Mouse (Mus musculus) forebrain, postnatal 0 days (tissue): ENCODE data around the gene Dcaf6. TPM values are rescaled to one million over a fixed set of nuclear protein-coding genes. Genes with fewer than 3 reads are reported as not detected.

ENCODE experiments used
- ATAC-seq: fragments of 200-750 bp; cut with Nextera tagmentation; 2 replicates; pipeline ENCODE4 v1.8.0; 2017; ENCODE audit warnings: mild to moderate bottlenecking, moderate library complexity
- DNase-seq: peaks from one replicate; pipeline ENCODE4 v3.0.0-alpha.2; 2015
- H3K27ac ChIP-seq: fragments of 300-500 bp; sonication (generic); 2 replicates; pipeline ENCODE4 v1.5.1; 2014; ENCODE audit warnings: low read depth, mild to moderate bottlenecking, antibody characterized with exemption, low read length, moderate library complexity, mixed read lengths
- H3K27me3 ChIP-seq: fragments of 300-500 bp; sonication (generic); 2 replicates; pipeline ENCODE4 v1.6.1; 2014; ENCODE audit warnings: mild to moderate bottlenecking, low read length, mixed read lengths; ENCODE audit not compliant: insufficient read depth
- H3K36me3 ChIP-seq: fragments of 300-500 bp; sonication (generic); 2 replicates; pipeline ENCODE4 v1.6.1; 2014; ENCODE audit warnings: mild to moderate bottlenecking, moderate library complexity; ENCODE audit not compliant: insufficient read depth
- H3K4me1 ChIP-seq: fragments of 300-500 bp; sonication (generic); 2 replicates; pipeline ENCODE4 v1.6.1; 2014; ENCODE audit warnings: antibody characterized with exemption; ENCODE audit not compliant: insufficient read depth
- H3K4me2 ChIP-seq: fragments of 300-500 bp; sonication (generic); 2 replicates; pipeline ENCODE4 v1.6.1; 2014; ENCODE audit warnings: low read depth, mild to moderate bottlenecking, moderate library complexity
- H3K4me3 ChIP-seq: fragments of 300-500 bp; sonication (generic); 2 replicates; pipeline ENCODE4 v1.5.1; 2014; ENCODE audit warnings: low read depth, low read length, mixed read lengths
- H3K9ac ChIP-seq: fragments of 300-500 bp; sonication (generic); 2 replicates; pipeline ENCODE4 v1.6.1; 2014; ENCODE audit warnings: mild to moderate bottlenecking
- H3K9me3 ChIP-seq: fragments of 300-500 bp; sonication (generic); 2 replicates; pipeline ENCODE4 v1.6.1; 2016; ENCODE audit warnings: low read length
- CTCF ChIP-seq: sonication (generic); IDR thresholded peaks from 2 replicates; pipeline ENCODE4 v1.5.1; 2016; ENCODE audit warnings: antibody characterized with exemption, control low read depth, low read depth
- WGBS: fragments of 180-500 bp; shearing (Covaris S2); extraction: QIAGEN DNeasy Blood & Tissue Kit; methylation state at CpG from one replicate; pipeline ENCODE4 v1.1.7; 2014; 5-methylcytosine and 5-hydroxymethylcytosine counted together
- polyA plus RNA-seq: library from polyadenylated mRNA; unstranded; fragments of >200 nt; fragmentation: Nextera tagmentation; extraction: Ambion mirVana; gene quantifications from 2 replicates; pipeline ENCODE4 v1.2.1, GENCODE M21; 2015
- total RNA-seq: library from RNA; depleted of rRNA; stranded (reverse); fragments of >200 nt; gene quantifications from 2 replicates; pipeline ENCODE4 v1.2.3, GENCODE M21; 2014

Dcaf6 gene
- total and polyA plus RNA-seq, 2 experiments from 2014 or later: 23.6 to 43.5 TPM

DNA sequence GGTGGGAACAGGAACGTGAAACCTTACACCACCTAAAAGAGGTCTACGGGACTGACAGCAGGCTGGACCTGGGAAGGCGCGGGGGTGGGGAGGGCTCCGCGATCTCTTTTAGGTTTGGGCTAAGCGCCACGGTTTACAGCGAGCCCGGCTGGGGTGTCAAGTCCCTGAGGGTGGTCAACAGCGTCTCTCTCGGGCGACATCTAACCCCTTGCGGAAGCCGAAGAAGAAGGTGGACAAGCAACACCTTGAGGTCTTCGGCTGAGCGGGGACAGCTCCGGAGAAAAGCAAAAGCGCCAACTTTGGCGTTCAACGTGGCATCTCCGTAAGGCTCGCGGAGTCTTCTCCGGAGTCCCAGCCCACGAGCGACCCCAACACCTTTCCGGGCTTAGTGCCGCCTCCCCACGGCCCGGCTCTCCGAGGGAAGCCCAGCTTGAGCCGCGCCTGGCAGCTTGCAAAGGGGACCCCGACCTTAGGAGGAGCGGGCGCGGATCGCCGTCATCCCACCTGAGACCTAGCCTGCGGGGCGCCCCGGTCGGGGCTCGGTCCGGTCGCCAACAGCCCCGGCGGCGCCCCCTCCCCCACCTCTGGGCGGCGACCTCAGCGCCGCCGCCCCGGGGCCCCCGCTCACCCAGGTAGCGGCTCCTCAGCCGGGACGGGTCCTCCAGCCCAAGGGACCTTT lies 633 bp downstream of the Dcaf6 start:
- Histone ChIP-seq H3K4me3 (peak overlapping the region; percentile 93), H3K9me3 (no peaks in the 10 kb centered on the region), H3K36me3 (no peaks in the 10 kb centered on the region), H3K27ac (peak overlapping the region; percentile 96), H3K4me1 (peaks cover 12% of the 10 kb centered on the region), H3K4me2 (peak overlapping the region; percentile 95), H3K9ac (peak overlapping the region; percentile 87), H3K27me3 (no peaks in the 10 kb centered on the region)
- DNase-seq (peak; percentile 38), ATAC-seq (no peak)
- peak; percentile 1; the same call in 1 of the 2 replicates for TF ChIP-seq CTCF
- WGBS: 3% methylated on average over 57 of the region's 60 CpGs

DNA sequence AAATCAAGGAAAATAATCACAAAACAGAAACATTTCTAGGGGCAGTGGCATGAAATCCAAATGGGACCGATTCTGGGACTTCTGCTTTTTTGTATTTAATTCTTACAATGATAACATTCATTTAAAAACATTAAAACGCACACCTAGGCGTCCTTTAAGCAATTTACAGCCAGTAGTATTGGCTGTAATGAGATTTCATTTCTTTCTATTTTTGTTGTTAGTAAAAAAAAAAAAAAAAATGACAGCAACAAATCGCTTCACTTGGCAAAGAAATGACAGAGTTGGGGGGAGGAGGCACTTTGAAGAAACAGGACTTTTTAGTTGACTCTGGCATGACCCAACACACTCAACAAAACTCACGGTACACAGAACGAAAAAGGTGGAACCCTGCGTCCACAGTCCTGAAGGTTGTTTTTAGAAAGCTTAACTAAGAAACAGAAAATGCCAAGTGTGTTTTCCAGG lies 1.2 kb downstream of the Dcaf6 start:
- no peak overlapping the region for H3K27ac ChIP-seq

DNA sequence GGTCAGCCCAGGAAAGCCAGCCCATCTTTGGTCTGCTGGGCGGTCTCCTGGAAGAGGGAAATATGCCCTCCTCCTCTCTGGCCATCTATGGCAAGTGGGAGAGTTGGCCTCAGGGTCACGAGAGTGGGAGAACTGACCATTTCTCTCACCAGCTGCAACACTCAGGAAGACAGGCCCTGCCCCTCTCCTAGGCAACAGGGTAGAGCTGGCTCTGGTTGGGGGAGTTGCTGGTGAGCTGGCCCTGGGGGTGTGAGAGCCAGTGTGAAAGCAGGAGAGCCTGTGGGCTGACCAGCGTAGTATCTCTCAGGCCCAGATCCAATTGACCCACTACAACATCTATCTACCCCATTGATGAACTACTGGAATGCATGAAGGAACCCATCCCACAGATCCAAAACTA lies 18.6 kb downstream of the Dcaf6 start:
- Histone ChIP-seq H3K4me1 (no peaks in the 10 kb centered on the region), H3K27ac (no peak overlapping the region), H3K4me3 (no peak overlapping the region), H3K27me3 (no peaks in the 10 kb centered on the region), H3K9ac (no peak overlapping the region), H3K36me3 (no peaks in the 10 kb centered on the region), H3K4me2 (no peak overlapping the region), H3K9me3 (no peaks in the 10 kb centered on the region)
- 86% methylated on average over 3 of the region's 3 CpGs for WGBS
- ATAC-seq (no peak), DNase-seq (no peak)
- no peak for TF ChIP-seq CTCF

More for the DNA sequence above, 1.2 kb downstream of the Dcaf6 start:
- no peaks in the 10 kb centered on the region for H3K36me3 ChIP-seq
- H3K4me1 ChIP-seq: peaks cover 12% of the 10 kb centered on the region
- peak; percentile 2 for DNase-seq
- H3K9ac ChIP-seq: peak overlapping the region; percentile 87
- peak overlapping the region; percentile 93 for H3K4me3 ChIP-seq
- H3K9me3 ChIP-seq: no peaks in the 10 kb centered on the region
- TF ChIP-seq CTCF: no peak
- no peaks in the 10 kb centered on the region for H3K27me3 ChIP-seq
- 20% methylated on average over 7 of the region's 7 CpGs for WGBS
- H3K4me2 ChIP-seq: peak overlapping the region; percentile 95
- ATAC-seq: no peak

DNA sequence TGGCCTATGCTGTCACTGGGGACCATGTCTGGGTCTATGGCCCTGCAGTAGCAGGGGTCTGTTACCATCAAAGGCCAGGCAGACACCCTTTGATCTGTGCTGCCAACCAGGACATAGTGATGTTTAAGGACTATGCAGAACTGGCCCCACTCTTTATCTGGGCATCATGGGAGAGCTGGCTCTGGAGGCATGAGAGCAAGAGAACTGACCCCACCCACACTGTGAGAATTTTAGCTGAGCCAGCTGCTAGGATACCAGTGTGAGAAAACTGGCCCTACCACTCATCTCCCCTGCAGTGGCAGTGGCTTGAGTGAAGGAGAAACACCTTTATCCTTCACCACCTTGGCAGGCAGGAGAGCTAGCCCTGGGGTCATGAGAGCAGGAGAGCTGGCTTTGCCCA lies 19.1 kb downstream of the Dcaf6 start:
- no peaks in the 10 kb centered on the region for H3K9me3 ChIP-seq
- H3K4me2 ChIP-seq: no peak overlapping the region
- no peak overlapping the region for H3K27ac ChIP-seq
- no peaks in the 10 kb centered on the region for H3K4me1 ChIP-seq
- TF ChIP-seq CTCF: no peak
- no peak overlapping the region for H3K4me3 ChIP-seq
- no peak overlapping the region for H3K9ac ChIP-seq
- DNase-seq: no peak
- no peak for ATAC-seq
- no peaks in the 10 kb centered on the region for H3K36me3 ChIP-seq
- H3K27me3 ChIP-seq: no peaks in the 10 kb centered on the region

DNA sequence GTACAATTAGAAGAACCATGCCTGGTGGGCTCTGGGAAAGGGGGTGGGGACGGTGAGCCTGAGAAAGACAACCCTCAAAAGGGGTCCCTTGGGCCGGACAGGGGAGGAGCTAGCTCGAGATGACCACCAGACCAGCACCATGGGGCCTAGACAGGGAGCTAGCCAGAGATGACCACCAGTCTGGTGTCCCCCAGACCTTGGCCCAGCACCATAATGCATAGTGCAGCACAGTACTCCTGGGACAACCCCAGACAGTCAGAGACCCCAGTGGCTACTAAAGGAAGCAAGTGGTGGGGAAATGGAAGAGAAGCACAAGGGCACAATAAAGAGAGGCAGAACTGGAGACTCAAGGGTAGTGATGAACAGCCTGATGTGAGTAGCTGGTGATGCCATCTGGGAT lies 19.5 kb downstream of the Dcaf6 start:
- Histone ChIP-seq H3K4me1 (no peaks in the 10 kb centered on the region), H3K36me3 (no peaks in the 10 kb centered on the region), H3K9me3 (no peaks in the 10 kb centered on the region), H3K27me3 (no peaks in the 10 kb centered on the region), H3K4me3 (no peak overlapping the region), H3K27ac (no peak overlapping the region), H3K9ac (no peak overlapping the region), H3K4me2 (no peak overlapping the region)
- DNase-seq: no peak
- 83% methylated on average over 3 of the region's 3 CpGs for WGBS
- TF ChIP-seq CTCF: no peak
- no peak for ATAC-seq

DNA sequence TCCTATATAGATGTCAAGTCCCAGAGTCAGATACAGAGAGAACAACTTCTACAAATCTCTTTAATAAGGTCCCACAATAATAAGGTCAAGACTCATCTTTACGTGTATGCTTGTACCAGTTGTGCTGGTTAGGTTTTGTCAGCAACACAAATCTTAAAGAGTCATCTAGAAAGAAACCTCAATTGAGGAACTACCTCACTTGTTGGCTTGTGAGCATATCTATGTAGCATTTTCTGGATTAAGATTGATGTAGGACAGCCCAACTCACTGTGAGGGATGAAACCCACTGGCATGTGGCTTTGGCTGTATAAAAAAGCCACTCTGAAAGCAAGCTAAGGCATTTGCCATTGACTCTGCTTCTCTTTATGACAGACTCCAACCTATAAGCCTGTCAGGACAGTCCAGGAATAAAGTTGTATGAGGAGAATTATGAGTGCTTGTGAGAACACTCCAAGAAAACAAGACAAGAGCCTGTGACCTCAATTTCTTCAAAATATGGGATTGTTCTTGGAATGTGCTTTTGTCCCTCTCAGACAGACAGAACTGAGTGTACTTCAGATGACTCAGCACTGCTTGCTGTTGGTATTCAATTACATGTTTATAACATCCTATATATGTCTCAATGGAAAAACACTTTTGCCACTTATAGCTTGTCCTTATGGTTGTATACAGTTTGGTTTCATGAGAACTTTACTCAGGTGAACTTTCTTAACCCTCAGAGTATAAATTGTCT lies 21.8 kb downstream of the Dcaf6 start:
- H3K9me3 ChIP-seq: no peaks in the 10 kb centered on the region
- no peaks in the 10 kb centered on the region for H3K36me3 ChIP-seq
- no peak for TF ChIP-seq CTCF
- ATAC-seq (no peak), DNase-seq (no peak)
- no peaks in the 10 kb centered on the region for H3K27me3 ChIP-seq
- H3K4me2 ChIP-seq: no peak overlapping the region
- H3K4me3 ChIP-seq: no peak overlapping the region
- no peak overlapping the region for H3K9ac ChIP-seq
- WGBS: 93% methylated on average over 1 of the region's 1 CpGs
- no peak overlapping the region for H3K27ac ChIP-seq
- H3K4me1 ChIP-seq: no peaks in the 10 kb centered on the region

DNA sequence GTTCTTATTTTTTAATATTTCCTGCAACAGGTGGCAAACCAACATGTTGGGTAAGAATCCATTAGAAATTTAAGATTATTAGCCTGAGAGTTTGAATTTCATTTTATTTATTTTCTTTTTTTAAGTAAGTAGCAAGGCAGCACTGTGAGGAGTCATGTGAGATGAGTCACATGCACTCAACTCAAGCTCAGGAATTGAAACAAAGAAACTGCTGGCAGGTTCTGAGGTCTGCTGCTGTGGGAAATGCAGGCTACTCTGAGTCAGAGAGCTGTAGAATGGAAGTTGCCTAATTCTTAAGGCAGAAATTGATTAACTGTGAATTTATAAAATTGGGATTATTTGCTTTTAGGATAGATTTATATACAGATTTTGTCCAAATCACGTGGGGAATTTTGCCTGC lies 27.4 kb downstream of the Dcaf6 start:
- Histone ChIP-seq H3K9ac (no peak overlapping the region), H3K4me1 (no peaks in the 10 kb centered on the region), H3K4me2 (no peak overlapping the region), H3K27me3 (no peaks in the 10 kb centered on the region), H3K36me3 (no peaks in the 10 kb centered on the region), H3K9me3 (no peaks in the 10 kb centered on the region), H3K27ac (no peak overlapping the region), H3K4me3 (no peak overlapping the region)
- ATAC-seq (no peak), DNase-seq (no peak)
- TF ChIP-seq CTCF: no peak
- WGBS: 82% methylated on average over 1 of the region's 1 CpGs
